Mouse (Mus musculus): ENCODE measurements around the gene Slc44a1.

The Slc44a1 gene

GRCm38 (mm10) chr4:53526446-53526845 is 86.2 kb downstream of the Slc44a1 start:
- no peak for DNase-seq (ENCODE audit: low read depth in 2 of 2, low spot score in 2 of 2)

- no peak for DNase-seq (ENCODE audit: low read depth in 2 of 2, low spot score in 2 of 2)
Observed at GRCm38 (mm10) chr4:53535795-53536194, 95.6 kb downstream of the Slc44a1 start.

GRCm38 (mm10) chr4:53537101-53537500 is 96.9 kb downstream of the Slc44a1 start:
- DNase-seq (ENCODE audit: low read depth in 2 of 2, low spot score in 2 of 2): no peak

- no peak for DNase-seq (ENCODE audit: low read depth in 2 of 2, low spot score in 2 of 2)
Observed at GRCm38 (mm10) chr4:53537539-53537938, 97.3 kb downstream of the Slc44a1 start.

GRCm38 (mm10) chr4:53538600-53538999 is 98.4 kb downstream of the Slc44a1 start:
- DNase-seq (ENCODE audit: low read depth in 2 of 2, low spot score in 2 of 2): no peak

- no peak for DNase-seq (ENCODE audit: low read depth in 2 of 2, low spot score in 2 of 2)
Observed at GRCm38 (mm10) chr4:53539929-53540328, 99.7 kb downstream of the Slc44a1 start.

- DNase-seq (ENCODE audit: low read depth in 2 of 2, low spot score in 2 of 2): no peak
Observed at GRCm38 (mm10) chr4:53543421-53543820, 103.2 kb downstream of the Slc44a1 start.

GRCm38 (mm10) chr4:53544889-53545288 is 104.7 kb downstream of the Slc44a1 start:
- DNase-seq (ENCODE audit: low read depth in 2 of 2, low spot score in 2 of 2): no peak

- DNase-seq (ENCODE audit: low read depth in 2 of 2, low spot score in 2 of 2): no peak
Observed at GRCm38 (mm10) chr4:53547381-53547780, 107.2 kb downstream of the Slc44a1 start.

GRCm38 (mm10) chr4:53549375-53549774 is 109.2 kb downstream of the Slc44a1 start:
- no peak for DNase-seq (ENCODE audit: low read depth in 2 of 2, low spot score in 2 of 2)

- DNase-seq (ENCODE audit: low read depth in 2 of 2, low spot score in 2 of 2): no peak
Observed at GRCm38 (mm10) chr4:53564618-53565017, 124.4 kb downstream of the Slc44a1 start.

GRCm38 (mm10) chr4:53567065-53567464 is 126.9 kb downstream of the Slc44a1 start:
- no peak for DNase-seq (ENCODE audit: low read depth in 2 of 2, low spot score in 2 of 2)

GRCm38 (mm10) chr4:53575558-53575957 is 135.3 kb downstream of the Slc44a1 start:
- DNase-seq (ENCODE audit: low read depth in 2 of 2, low spot score in 2 of 2): no peak

- no peak for DNase-seq (ENCODE audit: low read depth in 2 of 2, low spot score in 2 of 2)
Observed at GRCm38 (mm10) chr4:53587676-53588075, 147.5 kb downstream of the Slc44a1 start.

- no peak for DNase-seq (ENCODE audit: low read depth in 2 of 2, low spot score in 2 of 2)
Observed at GRCm38 (mm10) chr4:53588936-53589335, 148.7 kb downstream of the Slc44a1 start.

- no peak for DNase-seq (ENCODE audit: low read depth in 2 of 2, low spot score in 2 of 2)
Observed at GRCm38 (mm10) chr4:53589466-53589865, 149.3 kb downstream of the Slc44a1 start.

GRCm38 (mm10) chr4:53590163-53590562 is 149.9 kb downstream of the Slc44a1 start:
- DNase-seq (ENCODE audit: low read depth in 2 of 2, low spot score in 2 of 2): no peak

- no peak for DNase-seq (ENCODE audit: low read depth in 2 of 2, low spot score in 2 of 2)
Observed at GRCm38 (mm10) chr4:53590691-53591447, 150.7 kb downstream of the Slc44a1 start.

GRCm38 (mm10) chr4:53591536-53591935 is 151.3 kb downstream of the Slc44a1 start:
- DNase-seq (ENCODE audit: low read depth in 2 of 2, low spot score in 2 of 2): no peak

- no peak for DNase-seq (ENCODE audit: low read depth in 2 of 2, low spot score in 2 of 2)
Observed at GRCm38 (mm10) chr4:53591941-53592340, 151.7 kb downstream of the Slc44a1 start.

GRCm38 (mm10) chr4:53592386-53592785 is 152.2 kb downstream of the Slc44a1 start:
- no peak for DNase-seq (ENCODE audit: low read depth in 2 of 2, low spot score in 2 of 2)

GRCm38 (mm10) chr4:53594204-53594603 is 154.0 kb downstream of the Slc44a1 start:
- no peak for DNase-seq (ENCODE audit: low read depth in 2 of 2, low spot score in 2 of 2)

Data from CD8-positive naive resting alpha-beta T cell, adult 2 months (primary cell).